29 mouse cellular contexts compared by ENCODE assay signal in the genomic region with DNA sequence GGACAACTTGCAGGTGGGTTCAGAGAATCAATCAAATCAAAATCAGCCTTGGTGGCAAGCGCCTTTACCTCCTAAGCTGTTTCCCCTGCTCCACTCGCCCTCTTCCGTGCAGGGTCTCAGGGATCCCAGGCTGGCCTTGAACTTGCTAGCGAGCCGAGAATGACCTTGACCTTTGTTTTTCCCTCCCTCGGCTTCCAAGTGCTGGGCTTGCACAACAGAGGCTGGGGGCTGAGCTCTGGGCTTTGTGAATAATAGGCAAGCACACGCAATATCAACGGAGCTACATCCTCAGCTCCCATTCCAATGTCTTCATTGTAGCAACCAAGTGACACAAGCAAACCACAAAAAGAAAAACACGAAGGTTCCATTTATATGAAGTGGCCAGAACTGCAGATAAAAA. TPM values are rescaled to one million over a fixed set of nuclear protein-coding genes. Genes with fewer than 3 reads are reported as not detected.
A peak's percentile ranks its signal among the peaks of the same experiment; 100 is the strongest.
DNase-seq lines count a peak whose midpoint lies in the region; ATAC-seq and TF ChIP-seq lines count a peak whose summit lies in the region.
"Had no signal": no experiment of that assay in that cellular context is flagged by ENCODE, and none has a peak within 500 bp of the region (broad histone marks: within the 10 kb centered on the region; RNA-seq: fewer than 3 reads in every experiment).

No protein-coding gene starts in this region.

- H3K9me3 ChIP-seq in midbrain, embryonic 11.5 days (ENCODE audit: control insufficient read depth, low read length) = no peaks in the 10 kb centered on the region
- H3K9me3 ChIP-seq in midbrain, postnatal 0 days (ENCODE audit: low read length) = no peaks in the 10 kb centered on the region
- H3K9me3 ChIP-seq: embryonic facial prominence, embryonic 12.5 days; embryonic facial prominence, embryonic 15.5 days; heart, embryonic 12.5 days; heart, embryonic 15.5 days; hindbrain, embryonic 10.5 days; hindbrain, embryonic 13.5 days; intestine, embryonic 15.5 days had no signal

- H3K4me1 ChIP-seq in midbrain, embryonic 11.5 days (ENCODE audit: control insufficient read depth, insufficient read depth, low read length) = no peaks in the 10 kb centered on the region
- no peaks in the 10 kb centered on the region for H3K4me1 ChIP-seq in midbrain, postnatal 0 days (ENCODE audit: insufficient read depth, low read length)
- H3K4me1 ChIP-seq: heart, embryonic 15.5 days; intestine, embryonic 15.5 days had no signal

- 78% methylated on average over 9 of the region's 9 CpGs for WGBS in midbrain, embryonic 11.5 days
- 81% methylated on average over 9 of the region's 9 CpGs for WGBS in midbrain, postnatal 0 days

- no peak overlapping the region for H3K4me2 ChIP-seq in midbrain, embryonic 11.5 days
- no peak overlapping the region for H3K4me2 ChIP-seq in midbrain, postnatal 0 days (ENCODE audit: low read depth, low read length, poor library complexity, severe bottlenecking)
- H3K4me2 ChIP-seq: heart, embryonic 12.5 days; heart, embryonic 15.5 days; hindbrain, embryonic 13.5 days had no signal

- no peaks in the 10 kb centered on the region for H3K36me3 ChIP-seq in midbrain, embryonic 11.5 days (ENCODE audit: control insufficient read depth, insufficient read depth, low read length)
- H3K36me3 ChIP-seq in midbrain, postnatal 0 days (ENCODE audit: insufficient read depth, low read length) = 0 out of 2 replicates have a peak, but pooled peaks cover 7% of the 10 kb centered on the region
- H3K36me3 ChIP-seq: heart, embryonic 15.5 days; intestine, embryonic 15.5 days had no signal

- intact Hi-C loops in left cerebral cortex, postnatal 14 days (cut with DNase I) = no loop called here

- no peak for ATAC-seq in midbrain, embryonic 11.5 days (ENCODE audit: low FRiP score)
- no peak for ATAC-seq in midbrain, postnatal 0 days (ENCODE audit: low FRiP score)
- ATAC-seq in granulocyte monocyte progenitor cell, adult 5-6 weeks (replicated peaks; ENCODE audit: poor library complexity, severe bottlenecking) = 0 out of 2 replicates have a peak, but pooled peaks have one; percentile 13
- ATAC-seq: activated CD4-positive, CD25-positive, alpha-beta regulatory T cell, adult 4 months; forebrain, embryonic 14.5 days; forebrain, postnatal 0 days; hindbrain, embryonic 16.5 days; intestine, embryonic 15.5 days; Patski had no signal

- no peak overlapping the region for H3K27ac ChIP-seq in midbrain, embryonic 11.5 days (ENCODE audit: low read depth, low read length)
- no peak overlapping the region for H3K27ac ChIP-seq in midbrain, postnatal 0 days (ENCODE audit: low read depth, low read length)
- H3K27ac ChIP-seq: embryonic facial prominence, embryonic 15.5 days; heart, embryonic 15.5 days; hindbrain, embryonic 13.5 days; intestine, embryonic 15.5 days had no signal

- no peaks in the 10 kb centered on the region for H3K27me3 ChIP-seq in midbrain, embryonic 11.5 days (ENCODE audit: control insufficient read depth, insufficient read depth, low read length)
- H3K27me3 ChIP-seq in midbrain, postnatal 0 days (ENCODE audit: insufficient read depth, low read length) = no peaks in the 10 kb centered on the region
- H3K27me3 ChIP-seq: embryonic facial prominence, embryonic 12.5 days; embryonic facial prominence, embryonic 15.5 days; heart, embryonic 12.5 days; heart, embryonic 15.5 days; hindbrain, embryonic 13.5 days; intestine, embryonic 15.5 days; Patski had no signal

- TF ChIP-seq CTCF in midbrain, postnatal 0 days (IDR thresholded peaks at IDR 0.05) = no peak

- H3K4me3 ChIP-seq in midbrain, embryonic 11.5 days (ENCODE audit: low read depth, low read length) = no peak overlapping the region
- no peak overlapping the region for H3K4me3 ChIP-seq in midbrain, postnatal 0 days (ENCODE audit: low read depth, low read length)
- H3K4me3 ChIP-seq: embryonic facial prominence, embryonic 12.5 days; embryonic facial prominence, embryonic 15.5 days; heart, embryonic 12.5 days; heart, embryonic 15.5 days; hindbrain, embryonic 10.5 days; hindbrain, embryonic 13.5 days; intestine, embryonic 15.5 days had no signal

- no peak overlapping the region for H3K9ac ChIP-seq in midbrain, embryonic 11.5 days (ENCODE audit: low read length)
- H3K9ac ChIP-seq in midbrain, postnatal 0 days (replicated peaks; ENCODE audit: low read length, poor library complexity, severe bottlenecking) = no peak overlapping the region
- H3K9ac ChIP-seq: embryonic facial prominence, embryonic 12.5 days; embryonic facial prominence, embryonic 15.5 days; forebrain, postnatal 0 days; heart, embryonic 12.5 days; heart, embryonic 15.5 days; hindbrain, embryonic 13.5 days; intestine, embryonic 15.5 days had no signal

- DNase-seq in midbrain, embryonic 11.5 days (ENCODE audit: low spot score, missing footprints) = peak; percentile 84
- DNase-seq in midbrain, postnatal 0 days (ENCODE audit: low spot score) = no peak
- peak; percentile 65 for DNase-seq in R1 (ENCODE audit: low read depth, low spot score)
- no peak for DNase-seq in left cerebral cortex, postnatal 14 days (ENCODE audit: low spot score in 2 of 2)
- no peak for DNase-seq in urinary bladder, adult 18-20 months (ENCODE audit: low spot score in 2 of 2)
- no peak for DNase-seq in right cerebral cortex, adult 18-20 months
- DNase-seq: adrenal gland, adult 2 months; adrenal gland, postnatal 25 days; cerebellum, adult 18-20 months; cerebellum, adult 9-10 months; cerebellum, postnatal 14 days; forebrain, postnatal 0 days; gastrocnemius, adult 2 months; gastrocnemius, postnatal 14 days; heart, adult 18-20 months; heart, postnatal 10 days; heart, postnatal 36 days had no signal

RNA-seq across cellular contexts. Expression of a gene that starts 26.1 kb away (rescaled TPM):
- polyA plus RNA-seq in midbrain, embryonic 11.5 days (2014; fragmentation: Nextera tagmentation; extraction: Ambion mirVana) = 317 and 319 TPM in 2 replicates
- 38.2 and 40.5 TPM in 2 replicates for total RNA-seq in midbrain, postnatal 0 days (2014; rRNA removed)
- polyA plus RNA-seq in midbrain, postnatal 0 days (2015; fragmentation: Nextera tagmentation; extraction: Ambion mirVana) = 257 and 268 TPM in 2 replicates
- total RNA-seq in granulocyte monocyte progenitor cell, adult 5-6 weeks (2014; fragmentation: Nextera tagmentation) = 178 and 188 TPM in 2 replicates
- 110 and 117 TPM in 2 replicates for total RNA-seq in granulocyte monocyte progenitor cell, adult 5-6 weeks (2017)
- total RNA-seq in left cerebral cortex, postnatal 14 days (2021) = 100 to 1,000 TPM; 106 TPM

Comparison
In these comparisons a context has a peak if more than half of its experiments do, and no peak if none do; other contexts are left out.
1. DNase-seq: peak in midbrain, embryonic 11.5 days (single experiment) and R1 (single experiment); none in midbrain, postnatal 0 days (single experiment), left cerebral cortex, postnatal 14 days (0 of 2), urinary bladder, adult 18-20 months (0 of 2) and right cerebral cortex, adult 18-20 months (single experiment).